14 mouse cellular contexts compared by ENCODE assay signal in genomic region chr15:62861422-62861821, GRCm38 (mm10).
"Had no signal": no experiment of that assay in that cellular context is flagged by ENCODE, and none has a peak within 500 bp of the region (broad histone marks: within the 10 kb centered on the region; RNA-seq: fewer than 3 reads in every experiment).

No protein-coding gene starts in this region.

- H3K9ac ChIP-seq: limb, embryonic 13.5 days; liver, embryonic 14.5 days; neural tube, embryonic 15.5 days had no signal

- H3K4me3 ChIP-seq: limb, embryonic 13.5 days; midbrain, embryonic 10.5 days; myocyte; neural tube, embryonic 15.5 days had no signal

- H3K4me1 ChIP-seq: limb, embryonic 13.5 days; midbrain, embryonic 10.5 days; neural tube, embryonic 15.5 days had no signal

- H3K9me3 ChIP-seq: limb, embryonic 13.5 days; midbrain, embryonic 10.5 days; neural tube, embryonic 15.5 days had no signal

- DNase-seq: kidney, adult 11 months; kidney, adult 9 months; left cerebral cortex, postnatal 4 days; lung, adult 18-20 months; lung, postnatal 4 days; midbrain, embryonic 14.5 days; right cerebral cortex, adult 18-20 months; right cerebral cortex, postnatal 25 days; thymus, postnatal 36 days had no signal

- H3K27ac ChIP-seq: limb, embryonic 13.5 days; liver, embryonic 14.5 days; midbrain, embryonic 10.5 days; neural tube, embryonic 15.5 days had no signal

- H3K4me2 ChIP-seq: limb, embryonic 13.5 days; neural tube, embryonic 15.5 days had no signal

- H3K27me3 ChIP-seq: limb, embryonic 13.5 days; neural tube, embryonic 15.5 days had no signal

- H3K36me3 ChIP-seq: limb, embryonic 13.5 days; midbrain, embryonic 10.5 days; neural tube, embryonic 15.5 days had no signal
